Mouse (Mus musculus) left cerebral cortex, adult 11 months (tissue): ENCODE data around the gene Sat2.
A peak's percentile ranks its signal among the peaks of the same experiment; 100 is the strongest.
"Not testable (repeated sequence)": the region's sequence is repeated elsewhere in the genome, so short reads cannot be mapped to it uniquely, and the experiment has no call there.

ENCODE experiments used
- DNase-seq: peaks from one replicate; pipeline ENCODE4 v3.0.0; 2022; ENCODE audit warnings: low spot score

The Sat2 gene

GRCm38 (mm10) chr11:69600098-69600497, 21.7 kb upstream of the Sat2 start:
- peak; percentile 57 for DNase-seq

- no peak for DNase-seq
Measured at GRCm38 (mm10) chr11:69601768-69602167, 20.1 kb upstream of the Sat2 start.

DNA sequence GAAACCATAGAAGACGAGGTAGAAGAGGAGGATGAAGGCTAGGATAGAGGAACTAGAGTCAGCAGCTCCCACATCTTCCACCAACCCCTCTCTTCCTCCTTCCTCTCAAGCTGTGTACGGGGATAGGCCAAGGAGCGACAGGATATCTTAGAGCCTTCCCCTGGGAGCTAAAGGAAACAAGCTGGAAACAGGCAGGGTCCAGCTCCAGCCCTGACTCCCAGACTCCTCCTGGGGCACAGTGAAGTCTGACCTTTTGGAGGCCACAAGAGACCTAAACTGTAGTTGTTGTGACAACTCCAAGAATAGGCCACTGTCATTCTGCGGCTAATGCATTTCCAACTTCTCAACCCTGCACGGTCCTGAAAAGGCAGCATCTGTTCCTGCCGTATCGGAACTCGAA, 18.3 kb upstream of the Sat2 start:
- DNase-seq: no peak

- no peak for DNase-seq
Measured at GRCm38 (mm10) chr11:69604347-69604746, 17.5 kb upstream of the Sat2 start.

- no peak for DNase-seq
Measured at GRCm38 (mm10) chr11:69604795-69605664, 16.8 kb upstream of the Sat2 start.

DNA sequence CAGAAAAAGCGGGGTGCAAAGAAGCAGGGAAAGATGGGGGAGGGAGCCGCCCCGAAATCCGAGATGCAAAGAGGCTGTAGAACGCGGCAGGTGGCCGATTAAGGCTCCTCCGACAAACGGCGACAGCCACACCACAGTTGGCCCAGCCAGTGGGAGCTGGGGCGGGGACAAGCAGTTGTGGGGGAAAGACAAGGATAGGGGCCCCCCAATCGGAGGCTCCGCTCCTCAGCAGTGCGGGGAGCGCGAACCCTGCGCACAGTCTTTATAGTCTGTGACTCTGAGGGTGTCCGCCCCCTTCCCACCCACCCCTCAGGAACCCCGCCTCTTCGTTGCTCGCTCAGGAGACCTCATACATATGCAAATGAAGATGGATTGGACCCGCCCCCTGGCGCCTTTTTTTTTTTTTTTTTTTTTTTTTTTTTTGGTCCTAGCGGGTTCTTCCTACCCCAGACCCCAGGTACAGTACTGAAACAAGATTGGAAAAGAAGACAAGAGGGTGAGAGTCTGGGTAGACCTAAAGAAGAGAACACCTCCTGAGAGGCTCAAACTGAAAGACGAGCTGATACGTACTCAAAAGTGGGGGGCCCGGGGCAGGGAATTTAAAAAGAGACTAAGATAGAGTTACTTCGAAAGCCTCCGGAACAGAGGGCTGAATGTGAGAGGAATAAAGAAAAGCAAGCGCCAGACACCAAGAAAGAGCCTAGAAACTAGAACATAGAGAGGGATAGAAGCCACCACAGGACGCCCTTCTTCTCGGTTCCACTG, 15.9 kb upstream of the Sat2 start, which contains the start of gene Atp1b2:
Gene Atp1b2 (minus strand): TSS at position 217 of the 765 bp plus-strand sequence.
- DNase-seq: no peak

- DNase-seq: no peak
Measured at GRCm38 (mm10) chr11:69606491-69606795, 15.4 kb upstream of the Sat2 start.

- DNase-seq: no peak
Measured at GRCm38 (mm10) chr11:69606832-69607231, 15.0 kb upstream of the Sat2 start.

DNA sequence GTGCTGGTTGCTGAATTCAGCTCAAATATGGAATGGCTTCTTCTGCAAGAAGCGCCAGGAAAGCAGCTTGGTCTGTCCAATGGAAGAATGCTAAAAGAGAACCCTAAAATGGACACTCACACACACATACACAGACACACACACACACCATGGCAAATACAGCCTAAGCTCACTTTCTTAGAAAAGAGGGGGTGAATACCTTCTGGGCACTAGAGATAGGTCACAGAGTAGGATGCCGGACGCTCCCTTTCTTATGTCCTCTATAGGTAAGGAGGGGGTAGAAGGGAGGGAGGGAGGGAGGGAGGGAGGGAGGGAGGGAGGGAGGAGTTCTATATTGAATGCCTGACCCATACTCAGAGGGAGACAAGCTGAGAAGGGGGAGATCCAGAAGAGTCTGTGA, 13.3 kb upstream of the Sat2 start:
- no peak for DNase-seq

DNA sequence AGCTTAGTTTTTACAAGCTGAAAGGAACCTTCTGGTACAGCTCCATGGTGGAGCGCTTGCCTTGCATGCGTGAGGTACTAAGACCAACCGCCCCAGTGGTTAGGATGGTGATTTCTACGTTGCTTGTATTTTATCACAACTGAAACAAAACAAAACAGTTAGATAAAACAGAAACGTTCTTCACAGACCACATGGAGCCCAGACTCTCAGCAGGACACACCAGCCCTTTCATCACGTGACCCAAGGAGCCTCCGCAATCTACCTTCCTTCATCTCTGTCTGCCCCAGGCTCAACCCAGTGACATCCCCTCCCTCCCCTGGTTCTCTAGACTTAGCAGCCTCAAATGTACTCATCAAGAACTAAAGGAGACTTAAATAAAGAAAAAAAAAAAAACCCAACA, 12.4 kb upstream of the Sat2 start:
- no peak for DNase-seq

- no peak for DNase-seq
Measured at GRCm38 (mm10) chr11:69610899-69611298, 10.9 kb upstream of the Sat2 start.

- peak; percentile 61 for DNase-seq
Measured at GRCm38 (mm10) chr11:69613553-69614256, 8.1 kb upstream of the Sat2 start.

GRCm38 (mm10) chr11:69614257-69614588, 7.6 kb upstream of the Sat2 start:
- not testable (repeated sequence) for DNase-seq

GRCm38 (mm10) chr11:69616781-69617180, 5.0 kb upstream of the Sat2 start:
- DNase-seq: no peak

- DNase-seq: no peak
Measured at GRCm38 (mm10) chr11:69617805-69618204, 4.0 kb upstream of the Sat2 start, which contains the start of gene Shbg. Shbg (minus strand) TSS chr11:69617905.

DNA sequence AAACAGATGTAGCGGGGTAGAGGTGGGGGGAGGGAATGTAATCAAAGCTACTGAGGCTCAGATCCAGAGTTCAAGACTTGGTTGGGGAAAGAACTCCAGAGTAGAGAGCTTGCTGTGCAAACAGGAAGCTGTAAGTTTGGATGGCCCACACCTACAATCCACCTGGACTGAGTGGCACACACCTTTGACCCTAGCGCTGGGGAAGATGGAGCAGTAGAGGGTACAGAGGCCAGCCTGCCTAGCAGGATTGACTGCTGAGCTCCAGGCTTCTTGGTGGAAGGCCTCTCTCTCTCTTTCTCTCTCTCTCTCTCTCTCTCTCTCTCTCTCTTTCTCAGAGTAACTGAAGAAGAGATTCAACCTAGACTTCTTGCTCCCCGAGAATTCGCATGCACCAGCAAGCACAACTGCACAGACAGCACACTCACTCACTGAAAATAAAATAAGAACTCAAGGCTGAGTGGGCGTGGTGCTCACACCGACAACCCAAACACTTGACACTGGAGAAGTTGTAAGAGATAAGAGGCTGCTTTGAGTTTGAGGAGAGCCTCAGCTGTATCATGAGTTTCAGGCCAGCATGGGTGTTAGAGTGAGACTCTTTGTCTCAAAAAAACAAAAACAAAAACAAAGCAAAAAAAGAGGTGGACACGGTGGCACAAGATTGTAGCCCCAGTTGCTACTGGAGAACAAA, 1.3 kb upstream of the Sat2 start:
- no peak for DNase-seq

GRCm38 (mm10) chr11:69622406-69622805, 582 bp downstream of the Sat2 start:
- no peak for DNase-seq

DNA sequence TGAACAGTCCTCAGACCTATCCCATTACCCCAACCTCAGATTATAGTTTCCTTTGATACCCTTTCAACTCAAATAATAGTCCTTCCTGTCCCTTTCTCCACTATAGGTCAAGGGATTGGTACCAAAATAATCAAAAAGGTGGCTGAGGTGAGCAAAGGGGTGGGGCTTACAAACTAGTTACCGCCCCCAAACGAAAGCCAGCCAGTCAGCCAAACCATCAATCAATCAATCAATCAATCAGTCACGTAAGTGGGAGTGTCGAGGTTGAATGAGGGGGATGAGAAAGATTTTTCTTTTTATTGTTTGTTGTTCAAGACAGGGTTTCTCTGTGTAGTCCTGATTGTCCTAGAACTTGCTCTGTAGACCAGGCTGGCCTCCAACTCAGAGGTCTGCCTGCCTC, 1.2 kb downstream of the Sat2 start:
- DNase-seq: no peak

GRCm38 (mm10) chr11:69624339-69624738, 2.5 kb downstream of the Sat2 start:
- not testable (repeated sequence) for DNase-seq

GRCm38 (mm10) chr11:69628286-69628685, 6.5 kb downstream of the Sat2 start:
- DNase-seq: peak; percentile 69

DNA sequence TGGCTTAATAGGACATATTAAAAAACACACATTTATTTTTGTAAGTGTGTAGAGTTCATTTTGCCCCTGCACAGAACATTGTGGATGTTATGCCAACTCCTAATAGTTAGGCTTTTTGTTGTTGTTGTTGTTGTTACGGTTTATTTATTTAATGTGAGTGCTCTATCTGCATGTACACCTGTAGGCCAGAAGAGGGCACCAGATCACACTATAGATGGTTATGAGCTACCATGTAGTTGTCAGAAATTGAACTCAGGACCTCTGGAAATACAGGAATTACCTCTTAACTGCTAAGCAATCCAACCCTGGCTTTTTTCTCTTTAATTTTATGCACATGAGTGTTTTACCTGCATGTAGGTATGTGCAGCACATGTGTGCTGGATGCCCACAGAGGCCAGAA, 8.0 kb downstream of the Sat2 start:
- DNase-seq: no peak
